Mouse (Mus musculus): ENCODE measurements around the gene BB287469.
"Not testable (repeated sequence)": the region's sequence is repeated elsewhere in the genome, so short reads cannot be mapped to it uniquely, and the experiment has no call there.

Gene BB287469

GRCm38 (mm10) chr12:87816277-87816676, at the start of gene BB287469:
Gene BB287469 (plus strand): TSS chr12:87816577.
- DNase-seq: not testable (repeated sequence)

DNA sequence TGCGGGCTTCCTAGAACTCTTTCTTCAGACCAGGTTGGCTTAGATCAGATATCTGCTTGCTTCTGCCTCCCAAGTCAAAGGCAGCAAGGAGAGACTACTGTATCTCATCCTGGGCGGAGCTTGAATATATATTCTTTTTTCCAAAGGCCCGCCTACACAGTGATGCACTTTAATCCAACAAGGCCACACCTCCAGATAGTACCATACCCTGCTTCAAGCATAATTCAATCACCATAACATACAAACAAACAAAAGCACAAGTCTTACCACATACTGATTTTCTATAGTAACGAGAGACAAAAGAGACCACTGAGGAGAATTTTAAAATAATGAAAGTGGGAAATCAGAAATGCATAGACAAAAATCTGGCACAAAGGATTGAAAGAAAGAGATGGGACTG, 40.7 kb upstream of the BB287469 start, which contains the start of gene Gm21319:
TSS of gene Gm21319 (minus strand) at position 101 of the 400 bp plus-strand sequence.
- DNase-seq: not testable (repeated sequence)

GRCm38 (mm10) chr12:87795212-87795611, 21.2 kb upstream of the BB287469 start, which contains the start of gene Gm21936:
Gene Gm21936 (plus strand): TSS chr12:87795512.
- not testable (repeated sequence) for DNase-seq

- not testable (repeated sequence) for DNase-seq
Observed at GRCm38 (mm10) chr12:87797971-87798370, 18.4 kb upstream of the BB287469 start.

- not testable (repeated sequence) for DNase-seq
Observed at GRCm38 (mm10) chr12:87842239-87842638, 25.9 kb downstream of the BB287469 start, which contains the start of gene Gm2001. Gene Gm2001 (minus strand): TSS chr12:87842339.

DNA sequence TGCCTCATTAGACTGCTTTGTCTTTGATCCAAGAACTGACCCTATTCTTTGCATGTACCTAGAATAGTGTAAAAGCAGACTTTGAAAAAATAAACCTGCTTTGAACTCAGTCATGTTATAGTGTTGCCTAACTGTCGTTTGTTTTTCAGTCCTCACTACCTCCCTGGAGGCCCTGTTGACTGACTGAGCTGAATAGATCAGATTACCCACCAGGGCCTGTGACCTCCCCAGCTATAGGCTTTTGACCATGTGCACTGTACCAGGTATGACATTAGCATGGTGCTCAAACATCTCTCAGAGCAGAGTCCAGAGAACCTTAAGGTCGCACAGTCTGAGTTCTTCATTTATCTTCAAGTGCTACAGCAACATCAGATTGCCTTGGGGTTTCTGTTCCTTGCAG, 34.3 kb downstream of the BB287469 start:
- not testable (repeated sequence) for DNase-seq

GRCm38 (mm10) chr12:87856067-87856466, 39.7 kb downstream of the BB287469 start:
- DNase-seq: not testable (repeated sequence)

DNA sequence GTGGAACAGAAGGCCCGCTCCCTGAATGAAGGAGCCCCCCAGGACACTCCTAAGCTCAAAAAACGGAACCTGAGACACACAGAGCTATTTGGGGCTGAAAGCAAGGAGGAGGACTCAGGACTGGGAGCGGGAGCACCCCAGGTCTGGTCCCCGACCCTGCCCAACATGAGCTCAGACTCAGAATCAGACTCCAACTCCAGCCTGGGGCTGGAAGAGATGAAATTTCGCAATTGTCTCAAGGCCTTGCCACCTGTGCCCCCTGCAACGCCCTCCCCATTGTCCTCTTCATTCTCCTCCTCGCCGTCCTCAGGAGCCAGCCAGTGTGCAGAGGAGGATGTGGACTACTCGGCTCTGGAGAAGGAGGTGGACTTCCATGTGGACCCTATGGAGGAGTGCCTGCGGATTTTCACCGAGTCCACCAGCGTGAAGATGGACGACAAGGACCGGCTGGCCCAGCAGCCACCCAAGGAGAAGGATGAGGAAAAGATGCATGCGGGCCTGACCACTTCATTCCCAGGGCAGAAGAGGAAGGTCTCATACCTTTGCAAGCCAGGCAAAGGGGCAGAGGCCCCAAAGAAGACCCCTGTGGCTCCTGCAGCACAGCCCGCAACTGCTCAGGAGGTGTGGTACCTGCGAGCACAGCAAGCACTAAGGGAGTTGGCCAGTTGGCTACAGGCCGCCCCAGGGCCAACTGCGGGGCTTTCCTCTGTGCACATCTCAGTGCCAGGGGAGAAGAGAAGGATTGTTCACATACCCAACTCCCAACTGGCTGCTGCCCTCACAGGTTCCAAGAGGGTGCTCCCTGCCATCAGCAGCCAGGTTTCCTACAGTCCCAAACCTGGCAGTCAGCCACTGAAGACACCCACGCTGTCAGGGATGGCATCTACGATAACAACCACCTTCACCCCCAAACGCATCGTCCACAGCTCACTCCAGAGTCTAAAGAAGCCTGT, 45.6 kb downstream of the BB287469 start:
- peak in 1 of 2 experiments; percentile 7 for DNase-seq

- peak in 1 of 2 experiments; percentile 7 for DNase-seq
Observed at GRCm38 (mm10) chr12:87863638-87864037, 47.3 kb downstream of the BB287469 start.

DNA sequence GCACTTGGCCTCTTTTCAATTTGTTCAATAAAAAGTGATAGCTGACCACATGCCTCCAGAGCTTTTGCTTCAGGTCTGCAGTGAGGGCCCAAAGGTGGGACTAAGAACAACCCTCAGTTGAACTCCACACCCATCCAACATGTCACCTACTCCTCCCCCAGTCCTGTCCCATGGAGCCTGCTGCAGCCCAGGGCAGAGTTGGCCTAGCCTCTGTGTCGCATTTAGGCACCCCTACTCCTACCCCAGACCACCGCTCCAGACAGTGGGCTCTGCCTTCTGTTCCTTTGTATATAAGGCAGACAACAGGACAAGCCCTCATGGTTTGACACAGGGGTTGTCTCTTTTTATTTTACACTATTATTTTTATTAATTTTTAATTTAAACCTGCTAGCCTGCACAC, 47.7 kb downstream of the BB287469 start:
- DNase-seq: not testable (repeated sequence)

Data from spleen, adult 18-20 months (tissue).